Mouse (Mus musculus) brain, embryonic 14.5 days (tissue): ENCODE results near the gene Map4k4.

ENCODE experiments used
- CTCF ChIP-seq: fragments of 200-500 bp; IDR thresholded peaks from 2 replicates; pipeline ENCODE4 v1.5.1; 2012; ENCODE audit warnings: inconsistent platforms, mild to moderate bottlenecking, moderate library complexity, borderline replicate concordance; ENCODE audit not compliant: insufficient read depth, insufficient read length; ENCODE audit errors: extremely low read depth
- POLR2A ChIP-seq: fragments of 200-500 bp; IDR thresholded peaks from 2 replicates; pipeline ENCODE4 v1.6.1; 2012; ENCODE audit warnings: mild to moderate bottlenecking, inconsistent platforms, borderline replicate concordance; ENCODE audit not compliant: poor library complexity, insufficient read depth, insufficient read length, severe bottlenecking; ENCODE audit errors: extremely low read depth

DNA sequence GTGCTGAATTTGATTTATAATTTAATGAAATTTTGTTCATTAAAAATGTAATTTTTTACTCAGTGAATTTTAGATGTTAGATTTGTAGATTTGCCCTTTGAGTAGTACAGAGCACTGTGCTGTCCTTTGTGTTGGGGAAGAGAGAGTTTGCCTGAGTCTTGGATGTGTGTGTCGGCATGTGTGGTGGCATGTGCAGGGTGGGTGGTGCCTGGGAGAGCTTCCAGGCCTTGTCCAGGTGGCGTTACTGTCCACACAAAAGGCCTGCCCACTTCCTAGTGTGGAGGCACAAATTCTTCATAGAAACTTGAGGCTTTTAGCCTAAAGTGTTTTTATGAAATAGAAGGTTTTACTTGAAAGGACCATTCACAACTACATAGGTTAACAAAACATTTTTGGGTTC lies 36.2 kb downstream of the Map4k4 start:
- TF ChIP-seq CTCF = no peak
- no peak for TF ChIP-seq POLR2A
